Mouse (Mus musculus): ENCODE data around the gene Cdkal1.

DNA sequence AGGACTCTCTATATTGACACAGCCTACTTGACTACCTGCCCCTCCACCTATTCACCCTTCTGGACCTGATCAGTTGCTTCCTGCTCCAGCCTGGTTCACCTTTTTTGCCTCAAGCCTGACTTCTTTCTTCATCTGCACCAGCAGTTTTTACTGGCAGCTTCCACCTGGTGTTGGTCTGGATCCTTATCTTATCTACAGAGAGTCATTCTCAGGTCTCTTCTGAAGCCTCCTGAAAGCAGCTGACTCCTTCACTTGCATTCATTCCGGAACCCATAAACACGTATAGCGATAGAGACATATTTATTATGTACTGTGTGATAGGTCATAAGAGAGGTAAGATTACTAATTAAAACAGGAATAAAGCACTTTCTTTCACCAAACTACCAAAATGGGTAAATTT, 11.3 kb upstream of the Cdkal1 start:
- TF ChIP-seq CTCF (IDR thresholded peaks at IDR 0.05; ENCODE audit: low read depth, low read length) (no peak), POLR2A (IDR thresholded peaks at IDR 0.05; ENCODE audit: borderline replicate concordance, low read depth, low read length) (no peak)

Measured in bone marrow macrophage, adult 2 months (primary cell).